Mouse (Mus musculus) G1E (cell line): ENCODE measurements at regions not wholly inside any gene's neighbourhood (a gene's known extent, or its start where the extent isn't known, plus 50 kb on each side); places are given as distances from the start of the nearest gene placed in this dataset.

Experiments
- ATAC-seq: 2 replicates; pipeline ENCODE4 v1.8.0; 2016; ENCODE audit warnings: mild to moderate bottlenecking; ENCODE audit not compliant: insufficient number of reproducible peaks, poor library complexity, low FRiP score, severe bottlenecking; ENCODE audit errors: extremely low read depth
- DNase-seq: peaks from one replicate; pipeline ENCODE4 v3.0.0; 2012; ENCODE audit warnings: low spot score
- H3K27me3 ChIP-seq: 2 replicates; pipeline ENCODE4 v1.6.1; 2012; ENCODE audit warnings: mild to moderate bottlenecking, low read length, inconsistent platforms; ENCODE audit not compliant: insufficient read depth
- H3K36me3 ChIP-seq: replicated peaks from 2 replicates; pipeline ENCODE3; 2012; ENCODE audit warnings: mild to moderate bottlenecking, inconsistent platforms
- H3K4me1 ChIP-seq: 2 replicates; pipeline ENCODE4 v1.6.1; 2012; ENCODE audit warnings: low read depth, low read length, inconsistent platforms, mixed read lengths; ENCODE audit not compliant: insufficient read depth
- H3K4me3 ChIP-seq: 2 replicates; pipeline ENCODE4 v1.5.1; 2012; ENCODE audit warnings: low read depth, mild to moderate bottlenecking, inconsistent platforms, low read length, moderate library complexity, mixed read lengths
- H3K9me3 ChIP-seq: replicated peaks from 2 replicates; pipeline ENCODE4 v1.6.1; 2012; ENCODE audit warnings: inconsistent platforms
- CTCF ChIP-seq: IDR thresholded peaks from 2 replicates; pipeline ENCODE4 v1.5.1; 2012; ENCODE audit warnings: low read depth, low read length, inconsistent platforms, mixed read lengths
- GATA1 ChIP-seq: IDR thresholded peaks from 2 replicates; pipeline ENCODE4 v1.6.1; 2012; ENCODE audit warnings: borderline replicate concordance, low read length, inconsistent platforms, mixed read lengths
- GATA2 ChIP-seq: IDR thresholded peaks from 2 replicates; pipeline ENCODE4 v1.6.1; 2012; ENCODE audit warnings: low read depth, low read length, inconsistent platforms, borderline replicate concordance
- POLR2AphosphoS5 ChIP-seq: IDR thresholded peaks from 2 replicates; pipeline ENCODE4 v1.6.1; 2012; ENCODE audit warnings: low read depth, low read length, inconsistent platforms; ENCODE audit not compliant: insufficient replicate concordance
- TAL1 ChIP-seq: conservative IDR thresholded peaks from 2 replicates; pipeline ENCODE4 v1.6.1; 2012; ENCODE audit warnings: low read depth, low read length, inconsistent platforms, mixed read lengths

- Histone ChIP-seq H3K27me3 (peaks cover 11% of the 10 kb centered on the region), H3K36me3 (no peaks in the 10 kb centered on the region), H3K9me3 (no peaks in the 10 kb centered on the region), H3K4me1 (peaks cover 2% of the 10 kb centered on the region; the same call in 1 of the 2 replicates), H3K4me3 (no peak overlapping the region)
- ATAC-seq (no peak), DNase-seq (no peak)
- no peak for TF ChIP-seq CTCF
- TF ChIP-seq POLR2AphosphoS5, result no peak
- TF ChIP-seq GATA1, result no peak
- TF ChIP-seq TAL1, result no peak
- no peak for TF ChIP-seq GATA2
These were observed 99.7 kb upstream of the Teddm2 start for GRCm38 (mm10) chr1:153999776-154000175.

GRCm38 (mm10) chr1:154003669-154004068 is 103.6 kb upstream of the Teddm2 start:
- DNase-seq (no peak), ATAC-seq (no peak)
- Histone ChIP-seq H3K4me3 (no peak overlapping the region), H3K27me3 (peaks cover 8% of the 10 kb centered on the region), H3K36me3 (no peaks in the 10 kb centered on the region), H3K9me3 (no peaks in the 10 kb centered on the region), H3K4me1 (peaks cover 13% of the 10 kb centered on the region)
- TF ChIP-seq POLR2AphosphoS5, result no peak
- TF ChIP-seq TAL1, result no peak
- TF ChIP-seq GATA2, result no peak
- TF ChIP-seq GATA1, result no peak
- no peak for TF ChIP-seq CTCF

- ATAC-seq (no peak), DNase-seq (no peak)
- Histone ChIP-seq H3K9me3 (no peaks in the 10 kb centered on the region), H3K36me3 (no peaks in the 10 kb centered on the region), H3K4me1 (peaks cover 13% of the 10 kb centered on the region), H3K4me3 (no peak overlapping the region), H3K27me3 (peaks cover 8% of the 10 kb centered on the region)
- TF ChIP-seq TAL1 (no peak), CTCF (no peak), POLR2AphosphoS5 (no peak), GATA1 (no peak), GATA2 (no peak)
These were observed 104.6 kb upstream of the Teddm2 start for GRCm38 (mm10) chr1:154004647-154005046.

GRCm38 (mm10) chr1:154006055-154006454 is 106.0 kb upstream of the Teddm2 start:
- no peak for ATAC-seq
- Histone ChIP-seq H3K27me3 (0 out of 2 replicates have a peak, but pooled peaks cover 6% of the 10 kb centered on the region), H3K4me3 (no peak overlapping the region), H3K9me3 (no peaks in the 10 kb centered on the region), H3K36me3 (no peaks in the 10 kb centered on the region), H3K4me1 (peaks cover 15% of the 10 kb centered on the region)
- TF ChIP-seq GATA2, result no peak
- TF ChIP-seq POLR2AphosphoS5, result no peak
- TF ChIP-seq CTCF, result no peak
- no peak for TF ChIP-seq TAL1
- no peak for TF ChIP-seq GATA1
- no peak for DNase-seq

GRCm38 (mm10) chr1:154007440-154007839 is 107.4 kb upstream of the Teddm2 start:
- Histone ChIP-seq H3K36me3 (no peaks in the 10 kb centered on the region), H3K9me3 (no peaks in the 10 kb centered on the region), H3K4me1 (peaks cover 15% of the 10 kb centered on the region), H3K27me3 (0 out of 2 replicates have a peak, but pooled peaks cover 6% of the 10 kb centered on the region), H3K4me3 (no peak overlapping the region)
- TF ChIP-seq TAL1 (no peak; the same call in 1 of the 2 replicates), CTCF (no peak), POLR2AphosphoS5 (no peak), GATA1 (no peak), GATA2 (no peak)
- ATAC-seq (peak; percentile 77), DNase-seq (no peak)

GRCm38 (mm10) chr1:154008593-154009310 is 108.7 kb upstream of the Teddm2 start:
- Histone ChIP-seq H3K36me3 (no peaks in the 10 kb centered on the region), H3K4me1 (peaks cover 12% of the 10 kb centered on the region), H3K27me3 (0 out of 2 replicates have a peak, but pooled peaks cover 6% of the 10 kb centered on the region), H3K9me3 (no peaks in the 10 kb centered on the region), H3K4me3 (no peak overlapping the region)
- no peak for TF ChIP-seq POLR2AphosphoS5
- no peak for DNase-seq
- no peak for ATAC-seq
